Mouse (Mus musculus) adipocyte (in vitro differentiated cells): ENCODE results near the gene Zfp324.

ENCODE experiments used
- DNase-seq: peaks from one replicate; pipeline ENCODE4 v3.0.0-alpha.2; 2016; ENCODE audit warnings: low spot score

Zfp324 gene

GRCm38 (mm10) chr7:12966104-12966845, 637 bp downstream of the Zfp324 start:
- peak; percentile 34 for DNase-seq

GRCm38 (mm10) chr7:12970906-12971305, 5.3 kb downstream of the Zfp324 start:
- DNase-seq, result no peak

GRCm38 (mm10) chr7:12977682-12978389, 12.2 kb downstream of the Zfp324 start, which contains the start of gene Zfp446:
Gene Zfp446, plus strand, starts transcription at chr7:12977848.
- DNase-seq, result peak; percentile 96

GRCm38 (mm10) chr7:12978931-12979722, 13.5 kb downstream of the Zfp324 start:
- no peak for DNase-seq

GRCm38 (mm10) chr7:12979776-12980175, 14.1 kb downstream of the Zfp324 start:
- no peak for DNase-seq

- no peak for DNase-seq
Measured at GRCm38 (mm10) chr7:12980291-12980690, 14.7 kb downstream of the Zfp324 start.

- DNase-seq, result no peak
Measured at GRCm38 (mm10) chr7:12985724-12986123, 20.1 kb downstream of the Zfp324 start.

GRCm38 (mm10) chr7:12986906-12987305, 21.3 kb downstream of the Zfp324 start:
- DNase-seq, result no peak

- DNase-seq, result no peak
Measured at GRCm38 (mm10) chr7:12987409-12988189, 22.0 kb downstream of the Zfp324 start.

GRCm38 (mm10) chr7:12992222-12992621, 26.6 kb downstream of the Zfp324 start:
- no peak for DNase-seq

GRCm38 (mm10) chr7:12993148-12993547, 27.5 kb downstream of the Zfp324 start:
- no peak for DNase-seq

- DNase-seq, result no peak
Measured at GRCm38 (mm10) chr7:12995862-12996261, 30.2 kb downstream of the Zfp324 start.

- no peak for DNase-seq
Measured at GRCm38 (mm10) chr7:12997230-12997629, 31.6 kb downstream of the Zfp324 start.

- no peak for DNase-seq
Measured at GRCm38 (mm10) chr7:12998053-12998452, 32.4 kb downstream of the Zfp324 start, which contains the start of gene Slc27a5. Gene Slc27a5, minus strand, starts transcription at chr7:12998192.

- peak; percentile 35 for DNase-seq
Measured at GRCm38 (mm10) chr7:12998851-12999250, 33.2 kb downstream of the Zfp324 start, which contains the start of gene Trim28. Gene Trim28, plus strand, starts transcription at chr7:12999114.

GRCm38 (mm10) chr7:13001584-13001983, 35.9 kb downstream of the Zfp324 start:
- DNase-seq, result no peak

GRCm38 (mm10) chr7:13003380-13003779, 37.7 kb downstream of the Zfp324 start:
- no peak for DNase-seq

GRCm38 (mm10) chr7:13006011-13006410, 40.4 kb downstream of the Zfp324 start:
- DNase-seq, result no peak

- DNase-seq, result no peak
Measured at GRCm38 (mm10) chr7:13006531-13006930, 40.9 kb downstream of the Zfp324 start.

- no peak for DNase-seq
Measured at GRCm38 (mm10) chr7:13007341-13008092, 41.9 kb downstream of the Zfp324 start.
